Mouse (Mus musculus) thymus, postnatal 10 days (tissue): Measurements from ENCODE around the gene Krtap9-5.

Experiments used
- DNase-seq, 2 experiments: peaks; one replicate each; pipeline ENCODE4 v3.0.0; 2021; ENCODE audit warnings: low spot score in 2 of 2

Krtap9-5 gene

DNA sequence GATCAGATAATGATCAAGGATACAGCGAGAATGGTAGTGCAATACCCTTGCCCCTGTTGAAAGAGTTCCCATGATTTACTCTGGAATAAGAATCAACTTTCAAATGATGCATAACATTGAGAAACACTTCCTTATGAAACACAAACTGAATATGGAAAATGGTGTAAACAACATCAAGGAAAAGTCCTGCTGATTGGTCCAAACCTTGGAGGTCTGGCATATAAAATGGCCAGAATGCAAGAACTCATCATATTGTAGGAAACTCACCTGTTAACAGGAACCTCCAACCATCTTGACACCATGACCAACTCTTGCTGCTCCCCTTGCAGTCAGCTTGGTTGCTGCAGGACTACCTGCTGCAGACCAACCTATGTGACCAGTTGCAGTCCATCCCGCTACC is at the start of gene Krtap9-5:
Gene Krtap9-5 (plus strand): TSS at position 301 of the 400 bp plus-strand sequence.
- DNase-seq: no peak

DNA sequence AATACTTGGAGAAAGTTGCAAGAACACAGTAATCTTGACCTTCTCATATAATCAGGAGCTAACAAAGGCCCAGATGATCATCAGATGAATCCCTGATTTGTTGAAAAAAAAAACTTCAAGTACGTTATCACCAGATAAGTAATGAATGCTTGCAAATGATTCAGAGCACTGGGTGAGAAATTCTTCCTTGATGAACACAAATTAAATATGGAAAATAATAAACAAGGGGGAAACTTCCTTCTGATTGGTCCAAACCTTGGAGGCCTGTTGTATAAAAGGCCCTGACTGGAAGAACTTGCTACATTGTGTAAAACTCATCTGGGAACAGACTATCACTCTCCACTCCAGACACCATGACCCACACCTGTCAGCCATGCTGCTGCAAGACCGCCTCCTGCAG is 40.7 kb upstream of the Krtap9-5 start, which contains the start of gene Krtap31-1:
Gene Krtap31-1 (plus strand): TSS at position 301 of the 400 bp plus-strand sequence.
- no peak for DNase-seq

DNA sequence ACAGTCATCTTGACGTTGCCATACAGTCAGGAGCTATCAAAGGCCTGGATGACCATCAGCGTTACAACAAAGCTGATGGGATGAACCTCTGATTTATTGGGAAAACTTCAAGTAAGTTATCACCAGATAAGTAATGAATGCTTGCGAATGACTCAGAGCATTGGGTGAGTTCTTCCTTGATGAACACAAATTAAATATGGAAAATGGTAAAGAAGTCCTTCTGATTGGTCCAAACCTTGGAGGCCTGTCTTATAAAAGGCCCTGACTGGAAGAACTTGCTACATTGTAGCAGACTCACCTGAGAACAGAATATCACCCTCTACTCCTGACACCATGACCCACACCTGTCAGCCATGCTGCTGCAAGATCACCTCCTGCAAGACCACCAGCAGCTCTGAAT is 33.8 kb upstream of the Krtap9-5 start, which contains the start of gene Gm11565:
Gene Gm11565 (plus strand): TSS at position 301 of the 400 bp plus-strand sequence.
- no peak for DNase-seq

DNA sequence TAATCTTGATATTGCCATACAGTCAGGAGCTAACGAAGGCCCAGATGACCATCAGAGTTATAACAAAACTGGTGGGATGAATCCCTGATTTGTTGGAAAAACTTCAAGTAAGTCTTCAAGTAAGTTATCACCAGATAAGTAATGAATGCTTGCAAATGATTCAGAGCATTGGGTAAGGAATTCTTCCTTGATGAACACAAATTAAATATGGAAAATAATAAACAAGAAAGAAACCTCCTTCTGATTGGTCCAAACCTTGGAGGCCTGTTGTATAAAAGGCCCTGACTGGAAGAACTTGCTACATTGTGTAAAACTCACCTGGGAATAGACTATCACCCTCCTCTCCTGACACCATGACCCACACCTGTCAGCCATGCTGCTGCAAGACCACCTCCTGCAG is 12.3 kb upstream of the Krtap9-5 start, which contains the start of gene Krtap31-2:
Gene Krtap31-2 (plus strand): TSS at position 301 of the 400 bp plus-strand sequence.
- no peak for DNase-seq

DNA sequence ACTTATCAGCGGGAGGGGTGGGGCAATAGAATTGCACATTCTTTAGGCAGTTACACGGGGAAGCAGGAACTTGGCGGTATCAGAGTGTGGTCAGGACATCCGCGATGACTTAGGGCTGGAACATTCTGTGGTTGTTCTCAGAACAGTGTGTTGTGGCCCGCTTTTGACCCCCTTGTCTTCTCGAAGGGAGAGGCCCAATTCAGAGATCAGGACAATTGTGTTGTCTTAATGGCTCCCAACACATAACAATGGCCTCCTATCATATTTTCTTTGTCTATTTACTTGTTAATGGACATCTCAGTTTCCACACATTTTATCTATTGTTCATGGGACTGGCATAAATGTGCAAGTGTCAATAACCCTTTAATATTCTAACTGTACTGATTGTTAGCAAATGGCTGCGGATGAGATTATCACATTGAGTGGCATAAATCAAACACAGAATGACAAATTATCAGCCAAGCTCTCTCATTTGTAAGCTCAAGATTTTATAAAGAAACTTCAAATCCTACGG is 10.5 kb upstream of the Krtap9-5 start:
- no peak for DNase-seq

DNA sequence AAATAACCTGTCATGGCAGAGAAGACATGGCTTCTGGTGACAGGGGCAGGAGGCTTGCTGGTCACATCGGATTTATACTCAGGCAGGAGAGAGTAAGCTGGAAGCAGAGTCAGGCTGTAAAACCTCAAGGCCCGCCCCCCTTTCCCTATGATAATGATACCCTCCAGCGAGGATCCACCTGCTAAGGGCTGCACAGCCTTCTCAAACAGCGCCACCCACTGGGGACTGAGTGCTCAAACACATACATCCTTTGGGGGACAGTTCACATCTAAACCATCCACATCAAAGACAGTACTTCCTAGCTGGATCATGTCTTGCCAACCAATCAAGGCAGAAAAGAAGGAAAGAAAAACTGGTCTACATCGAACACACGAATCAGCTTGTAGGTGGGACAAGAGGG is 15.9 kb downstream of the Krtap9-5 start:
- no peak for DNase-seq

DNA sequence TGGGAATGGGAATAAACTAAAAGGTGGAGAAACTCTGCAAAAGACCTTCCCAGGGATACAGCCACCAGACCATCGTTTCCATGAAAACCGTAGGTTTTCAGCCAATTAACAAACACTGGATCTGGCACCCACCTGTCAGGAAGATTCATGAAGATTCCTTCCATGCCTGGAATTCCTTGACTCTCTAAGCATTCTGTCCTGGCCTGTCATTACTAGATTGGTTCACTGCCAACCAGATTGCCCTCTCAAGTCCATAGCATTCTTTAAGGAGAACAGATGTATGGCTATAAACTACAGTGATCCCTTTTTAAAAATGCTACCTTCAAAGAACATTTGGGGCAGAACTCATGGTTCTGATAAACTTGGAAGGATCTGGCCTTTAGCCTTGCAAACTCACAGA is 17.7 kb downstream of the Krtap9-5 start:
- no peak for DNase-seq

DNA sequence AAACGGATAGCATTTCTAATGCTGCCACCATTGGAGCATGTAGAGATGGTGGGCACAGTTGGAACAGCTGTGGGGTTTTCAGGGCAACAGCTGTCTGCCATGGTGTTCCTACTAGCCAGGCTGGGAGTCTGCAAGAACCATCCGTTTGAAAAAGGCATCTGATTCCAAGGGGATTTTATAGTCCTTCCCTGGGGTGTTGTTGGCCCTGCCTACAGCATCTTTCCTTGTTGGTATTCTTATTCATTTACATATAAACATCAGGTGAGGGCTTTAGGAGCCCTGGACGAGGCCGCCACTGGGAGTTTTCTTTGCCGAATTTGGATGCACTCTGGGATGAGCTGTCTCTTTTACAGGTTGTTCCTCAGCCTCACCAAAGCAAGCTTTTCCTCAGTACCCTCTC is 30.7 kb downstream of the Krtap9-5 start, which contains the start of gene Krtap29-1:
Gene Krtap29-1 (minus strand): TSS at position 101 of the 400 bp plus-strand sequence.
- no peak for DNase-seq

DNA sequence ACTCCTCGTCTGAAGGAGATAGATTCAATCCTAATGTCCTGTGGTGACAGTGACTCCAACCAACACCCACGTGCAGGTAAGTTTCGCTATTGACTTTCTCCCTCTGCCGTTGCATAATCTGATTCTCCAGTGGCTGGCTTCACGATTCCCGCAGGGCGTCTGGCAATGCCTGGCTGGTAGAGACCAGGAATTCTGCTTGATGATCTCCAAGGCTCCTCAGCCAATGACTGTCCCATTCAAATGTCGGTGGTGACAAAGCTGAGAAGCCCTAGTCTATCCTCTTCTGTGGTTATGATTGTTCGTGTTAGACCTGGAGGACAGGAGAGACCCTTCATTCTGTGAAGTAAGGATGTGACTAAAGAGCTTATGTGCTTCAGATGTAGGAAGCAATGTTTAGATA is 34.5 kb downstream of the Krtap9-5 start:
- DNase-seq: no peak

DNA sequence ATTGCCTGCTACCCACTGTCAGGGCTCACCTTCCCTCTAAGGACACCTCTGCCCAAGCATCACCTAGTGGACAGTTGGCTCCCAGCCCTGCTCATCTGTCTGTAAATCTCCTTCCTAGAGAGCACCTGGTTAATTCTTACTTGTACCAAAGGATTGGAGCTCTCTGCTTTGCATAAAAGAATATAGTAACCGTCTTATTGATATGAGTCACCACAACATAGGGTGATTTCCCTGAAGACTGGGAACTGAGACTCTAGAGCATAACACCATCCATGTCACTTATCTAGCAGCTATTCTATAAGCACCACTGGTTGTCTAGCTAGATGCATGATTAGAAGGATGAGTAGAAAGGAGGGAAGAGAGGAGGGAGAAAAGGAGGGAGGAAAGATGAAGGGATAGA is 35.2 kb downstream of the Krtap9-5 start:
- no peak for DNase-seq

DNA sequence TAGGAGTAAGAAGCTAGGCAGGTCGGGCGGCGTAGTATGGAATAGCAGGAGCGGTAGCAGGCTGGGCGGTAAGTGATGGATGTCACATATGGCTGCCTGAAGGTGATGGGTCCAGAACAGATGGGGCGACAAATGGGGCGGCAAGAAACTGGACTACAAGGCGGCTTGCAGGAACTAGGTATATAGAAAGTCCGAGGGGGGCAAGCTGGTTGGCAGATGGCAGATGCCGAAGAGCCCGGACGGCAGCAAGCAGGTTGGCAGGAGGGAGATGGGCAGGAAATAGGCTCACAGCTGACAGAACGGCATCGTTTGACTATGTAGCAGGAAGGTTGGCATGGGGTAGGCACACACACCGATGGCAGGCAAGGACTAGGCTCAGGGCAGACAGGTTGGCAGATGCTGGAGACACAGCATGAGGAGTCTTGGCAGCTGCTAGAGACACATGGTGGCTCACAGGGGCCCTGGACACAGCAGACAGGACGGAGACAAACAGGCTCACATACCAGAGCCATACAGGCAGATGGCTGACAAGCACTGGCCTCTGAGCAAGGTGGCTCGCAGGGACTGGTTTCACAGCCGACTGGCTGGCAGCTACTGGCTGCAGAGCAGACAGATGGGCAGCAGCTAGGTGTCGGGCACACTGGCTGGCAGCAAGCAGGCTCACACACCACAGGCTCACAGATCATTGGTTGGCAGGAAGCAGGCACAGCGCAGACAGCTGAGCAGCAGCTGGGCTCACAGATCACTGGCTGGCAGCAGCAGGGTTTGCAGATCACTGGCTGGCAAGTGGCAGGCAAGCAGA is 37.2 kb downstream of the Krtap9-5 start:
- DNase-seq: no peak

DNA sequence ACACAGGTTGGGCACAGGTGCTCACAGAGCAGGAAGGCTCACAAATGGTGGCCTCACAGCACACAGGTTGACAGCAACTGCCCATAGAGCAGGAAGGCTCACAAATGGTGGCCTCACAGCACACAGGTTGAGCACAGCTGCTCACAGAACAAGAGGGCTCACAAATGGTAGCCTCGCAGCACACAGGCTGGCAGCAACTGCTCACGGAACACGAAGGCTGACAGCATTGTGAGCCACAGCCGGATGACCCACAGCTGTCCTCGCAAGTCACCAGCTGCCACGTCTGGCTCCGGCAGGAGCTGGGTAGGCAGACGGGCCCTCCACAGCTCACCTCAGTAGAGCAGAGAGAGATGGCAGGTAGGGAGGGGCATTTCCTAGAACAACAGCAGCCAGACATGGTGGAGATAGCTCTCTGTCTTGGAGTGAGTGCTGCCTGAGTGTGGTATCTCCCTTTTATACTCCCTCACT is 37.9 kb downstream of the Krtap9-5 start, which contains the start of gene Krtap16-1:
Gene Krtap16-1 (minus strand): TSS at position 418 of the 468 bp plus-strand sequence.
- DNase-seq: no peak

DNA sequence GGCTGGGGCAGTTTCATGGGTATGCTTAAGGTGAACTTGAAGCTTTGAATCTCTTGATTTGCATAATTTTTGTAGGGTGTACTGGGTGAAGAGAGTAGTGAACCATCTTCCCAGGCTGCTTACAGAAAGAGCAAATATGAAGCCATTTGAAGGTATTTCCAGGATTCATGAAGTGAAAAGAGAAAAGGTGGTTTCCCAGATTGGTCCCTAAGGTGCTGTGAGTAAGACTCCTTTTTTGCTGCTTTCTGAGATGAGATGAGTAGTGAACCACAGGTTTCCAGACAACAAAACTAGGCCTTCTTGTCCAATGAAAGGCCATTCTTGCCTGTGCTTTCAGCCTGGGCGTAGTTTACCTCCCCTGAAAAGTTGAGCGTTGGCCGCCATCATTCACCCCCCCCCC is 40.3 kb downstream of the Krtap9-5 start:
- no peak for DNase-seq

DNA sequence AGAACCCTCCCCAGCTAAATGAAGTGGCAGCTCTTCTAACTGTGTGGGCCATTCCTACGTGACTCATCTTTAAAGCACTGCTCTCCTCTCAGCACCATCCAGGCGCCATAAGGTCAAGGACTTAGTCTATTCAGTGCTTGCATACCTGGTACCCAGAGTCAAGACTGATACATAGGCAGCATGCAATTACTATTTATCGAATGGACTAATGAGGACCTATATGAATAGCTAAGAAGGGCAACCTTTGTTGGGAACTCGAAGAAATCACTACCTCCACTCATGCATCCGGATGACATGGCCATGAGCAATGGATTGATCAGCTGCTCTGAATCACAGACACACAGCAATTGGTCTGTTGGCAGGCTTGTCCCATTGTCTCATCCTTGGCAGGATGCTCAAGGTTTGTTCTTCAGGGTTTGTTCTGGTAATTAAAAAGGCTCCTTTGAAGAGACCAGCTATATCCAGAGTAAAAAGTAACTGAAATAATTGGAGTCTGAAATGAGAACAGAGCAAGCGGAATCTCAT is 41.7 kb downstream of the Krtap9-5 start:
- no peak for DNase-seq

DNA sequence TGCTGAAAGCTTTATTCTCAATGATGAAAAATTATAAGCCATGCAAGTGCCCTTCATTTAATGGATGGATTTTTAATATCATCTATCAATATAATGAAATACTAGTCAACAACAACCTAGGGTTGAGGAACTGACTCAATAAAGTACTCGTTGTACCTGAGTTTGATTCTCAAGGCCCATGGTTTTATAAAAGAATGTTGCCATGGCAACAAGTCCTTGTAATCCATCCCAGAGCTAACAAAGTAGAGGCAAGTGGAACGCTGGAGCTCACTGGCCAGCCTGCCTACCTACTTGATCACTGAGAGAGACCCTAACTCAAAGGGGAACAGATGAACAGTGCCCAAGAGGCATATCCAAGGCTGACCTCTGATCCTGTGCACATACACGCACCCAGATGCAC is 42.3 kb downstream of the Krtap9-5 start:
- no peak for DNase-seq

DNA sequence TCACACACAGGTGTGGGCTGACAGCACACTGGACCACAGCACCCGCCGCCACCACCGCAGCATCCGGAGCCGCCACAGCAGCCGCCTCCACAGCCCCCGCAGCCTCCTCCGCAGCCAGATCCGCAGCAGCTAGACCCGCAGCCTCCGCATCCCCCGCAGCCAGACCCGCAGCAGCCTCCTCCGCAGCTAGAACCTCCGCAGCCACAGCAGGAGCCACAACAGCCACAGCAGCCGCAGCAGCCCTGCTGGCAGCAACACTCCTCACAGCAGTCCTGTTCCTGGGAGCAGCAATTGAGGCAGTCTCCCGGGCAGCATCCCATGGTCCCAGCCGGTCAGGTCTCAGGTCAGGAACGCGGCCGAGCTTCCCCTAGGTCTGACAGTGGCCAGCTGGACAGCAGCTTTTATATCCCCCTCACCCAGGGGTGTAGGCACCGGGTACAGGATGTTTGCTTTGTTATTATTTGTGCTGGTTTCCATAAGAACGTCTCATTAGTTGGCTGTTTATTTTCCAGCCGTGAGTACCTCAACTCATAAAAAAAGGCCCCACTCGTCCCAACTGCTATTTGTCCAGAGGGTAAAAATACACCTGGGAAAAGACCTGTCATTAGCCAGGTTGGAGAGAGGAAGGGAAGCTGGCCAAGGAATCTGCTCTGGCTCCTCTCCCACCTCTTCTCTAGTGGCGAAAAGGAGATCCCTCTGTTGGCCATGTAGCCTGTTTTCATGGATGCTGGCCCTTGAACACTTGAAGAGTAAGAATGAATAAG is 45.5 kb downstream of the Krtap9-5 start, which contains the start of gene Krtap17-1:
Gene Krtap17-1 (minus strand): TSS at position 375 of the 764 bp plus-strand sequence.
- no peak for DNase-seq

DNA sequence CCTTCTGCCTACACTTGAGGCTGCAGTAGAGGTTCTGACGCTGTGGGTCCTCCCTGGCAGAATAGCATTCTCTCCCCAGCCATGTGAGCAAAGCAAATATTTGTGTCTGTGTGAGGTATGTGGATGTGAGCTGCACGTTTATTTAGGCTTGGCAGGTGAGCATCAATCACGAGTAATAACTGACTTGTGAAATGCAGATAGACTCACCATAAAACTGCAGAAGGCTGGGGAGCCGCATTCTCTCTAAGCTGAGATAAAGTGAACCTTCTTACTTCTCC is 46.0 kb downstream of the Krtap9-5 start:
- DNase-seq: no peak

DNA sequence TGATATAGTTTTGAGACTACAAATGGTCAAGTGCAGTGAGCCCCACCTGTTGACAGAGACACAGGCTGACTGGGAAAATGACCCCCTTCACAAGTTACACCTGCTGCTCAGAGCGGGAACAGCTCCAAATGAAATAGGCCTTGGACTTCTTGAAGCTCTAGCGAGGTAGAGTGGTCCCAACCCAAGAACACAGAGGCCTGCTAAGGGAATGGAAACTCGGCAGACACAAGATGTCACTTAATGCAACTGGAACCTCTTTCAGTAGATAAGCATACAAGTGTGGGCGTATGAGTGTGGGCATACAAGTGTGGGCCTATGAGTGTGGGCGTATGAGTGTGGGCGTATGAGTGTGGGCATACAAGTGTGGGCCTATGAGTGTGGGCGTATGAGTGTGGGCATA is 50.8 kb downstream of the Krtap9-5 start:
- no peak for DNase-seq
